Mouse (Mus musculus): ENCODE data around the gene Ern1.
"Not testable (repeated sequence)": the region's sequence is repeated elsewhere in the genome, so short reads cannot be mapped to it uniquely, and the experiment has no call there.

Gene Ern1

GRCm38 (mm10) chr11:106502631-106503424, 15.2 kb upstream of the Ern1 start:
- DNase-seq (ENCODE audit: low read depth, low spot score): no peak

GRCm38 (mm10) chr11:106502159-106502505, 14.5 kb upstream of the Ern1 start:
- DNase-seq (ENCODE audit: low read depth, low spot score): no peak

- DNase-seq (ENCODE audit: low read depth, low spot score): peak; percentile 62
Observed at GRCm38 (mm10) chr11:106501308-106502158, 13.9 kb upstream of the Ern1 start.

- peak; percentile 99 for DNase-seq (ENCODE audit: low read depth, low spot score)
Observed at GRCm38 (mm10) chr11:106500393-106501307, 13.0 kb upstream of the Ern1 start.

GRCm38 (mm10) chr11:106498739-106499379, 11.2 kb upstream of the Ern1 start:
- no peak for DNase-seq (ENCODE audit: low read depth, low spot score)

GRCm38 (mm10) chr11:106497926-106498325, 10.3 kb upstream of the Ern1 start:
- DNase-seq (ENCODE audit: low read depth, low spot score): no peak

- not testable (repeated sequence) for DNase-seq (ENCODE audit: low read depth, low spot score)
Observed at GRCm38 (mm10) chr11:106497009-106497408, 9.4 kb upstream of the Ern1 start.

- no peak for DNase-seq (ENCODE audit: low read depth, low spot score)
Observed at GRCm38 (mm10) chr11:106492984-106493669, 5.5 kb upstream of the Ern1 start.

- DNase-seq (ENCODE audit: low read depth, low spot score): peak; percentile 78
Observed at GRCm38 (mm10) chr11:106491393-106491792, 3.7 kb upstream of the Ern1 start.

- not testable (repeated sequence) for DNase-seq (ENCODE audit: low read depth, low spot score)
Observed at GRCm38 (mm10) chr11:106490600-106490999, 2.9 kb upstream of the Ern1 start.

GRCm38 (mm10) chr11:106490057-106490456, 2.4 kb upstream of the Ern1 start:
- no peak for DNase-seq (ENCODE audit: low read depth, low spot score)

- no peak for DNase-seq (ENCODE audit: low read depth, low spot score)
Observed at GRCm38 (mm10) chr11:106489036-106489693, 1.5 kb upstream of the Ern1 start.

- DNase-seq (ENCODE audit: low read depth, low spot score): no peak
Observed at GRCm38 (mm10) chr11:106488126-106488561, 492 bp upstream of the Ern1 start.

GRCm38 (mm10) chr11:106486866-106487732, 553 bp downstream of the Ern1 start:
- DNase-seq (ENCODE audit: low read depth, low spot score): peak; percentile 29

GRCm38 (mm10) chr11:106486042-106486865, 1.4 kb downstream of the Ern1 start:
- no peak for DNase-seq (ENCODE audit: low read depth, low spot score)

- no peak for DNase-seq (ENCODE audit: low read depth, low spot score)
Observed at GRCm38 (mm10) chr11:106485611-106486010, 2.0 kb downstream of the Ern1 start.

GRCm38 (mm10) chr11:106484875-106485274, 2.8 kb downstream of the Ern1 start:
- no peak for DNase-seq (ENCODE audit: low read depth, low spot score)

- DNase-seq (ENCODE audit: low read depth, low spot score): no peak
Observed at GRCm38 (mm10) chr11:106482867-106483266, 4.8 kb downstream of the Ern1 start.

All from skeletal muscle tissue, adult 2 months (tissue).